In genomic region chr16:93109683-93110407, GRCm38 (mm10) we compare ENCODE assay signal across 13 mouse cellular contexts.
DNase-seq lines count a peak whose midpoint lies in the region; TF ChIP-seq lines count a peak whose summit lies in the region.
"Had no signal": no experiment of that assay in that cellular context is flagged by ENCODE, and none has a peak within 500 bp of the region (broad histone marks: within the 10 kb centered on the region; RNA-seq: fewer than 3 reads in every experiment).

No protein-coding gene starts in this region.

- no peaks in the 10 kb centered on the region for H3K9me3 ChIP-seq in heart, embryonic 10.5 days

- TF ChIP-seq CTCF in C2C12 (IDR thresholded peaks at IDR 0.05; ENCODE audit: control insufficient read depth, insufficient read depth, insufficient read length), result no peak

- no peak overlapping the region for H3K27ac ChIP-seq in heart, embryonic 10.5 days
- H3K27ac ChIP-seq: hindbrain, embryonic 12.5 days had no signal

- no peaks in the 10 kb centered on the region for H3K79me3 ChIP-seq in C2C12 (ENCODE audit: low read depth)

- WGBS in heart, embryonic 10.5 days, result 50% methylated on average over 12 of the region's 12 CpGs

- no peaks in the 10 kb centered on the region for H3K79me2 ChIP-seq in C2C12 (ENCODE audit: control insufficient read depth, insufficient read depth)

- peaks cover 7% of the 10 kb centered on the region for H3K27me3 ChIP-seq in heart, embryonic 10.5 days (ENCODE audit: insufficient read depth, poor library complexity, severe bottlenecking)
- H3K27me3 ChIP-seq in C2C12 (ENCODE audit: control insufficient read depth, insufficient read depth, insufficient read length), result no peaks in the 10 kb centered on the region
- H3K27me3 ChIP-seq: hindbrain, embryonic 12.5 days had no signal

- H3ac ChIP-seq in C2C12 (ENCODE audit: control insufficient read depth, insufficient read length, low read depth), result no peak overlapping the region

- peaks cover 4% of the 10 kb centered on the region; the same call in 1 of the 2 replicates for H3K4me1 ChIP-seq in heart, embryonic 10.5 days
- H3K4me1 ChIP-seq: hindbrain, embryonic 12.5 days had no signal

- no peaks in the 10 kb centered on the region for H3K36me3 ChIP-seq in heart, embryonic 10.5 days
- no peaks in the 10 kb centered on the region for H3K36me3 ChIP-seq in C2C12 (ENCODE audit: control insufficient read depth, insufficient read depth)
- H3K36me3 ChIP-seq: hindbrain, embryonic 12.5 days had no signal

- peak; percentile 21 for DNase-seq in heart, adult 8-10 months (ENCODE audit: low spot score)
- no peak for DNase-seq in heart, embryonic 10.5 days (ENCODE audit: low spot score)
- peak; percentile 77 for DNase-seq in NIH3T3 (ENCODE audit: low read depth)
- DNase-seq in heart, postnatal 10 days, result peak; percentile 20 to 30
- DNase-seq in cerebellum, adult 9-11 months, result no peak
- no peak for DNase-seq in layer of hippocampus, postnatal 36 days
- DNase-seq in kidney, adult 11 months, result no peak
- DNase-seq: cerebellum, postnatal 25 days; kidney, adult 9 months; retina, postnatal 1 day had no signal

- intact Hi-C loops in heart, postnatal 10 days (cut with DNase I), result no loop called here

- no peak overlapping the region for H3K4me3 ChIP-seq in heart, embryonic 10.5 days
- no peak overlapping the region for H3K4me3 ChIP-seq in C2C12 (ENCODE audit: insufficient read depth, poor library complexity, severe bottlenecking)
- H3K4me3 ChIP-seq: hindbrain, embryonic 12.5 days; megakaryocyte, embryonic 14.5 days had no signal

TF ChIP-seq in C2C12, 6 proteins besides CTCF, POLR2A, EP300 and RAD21:
- TF ChIP-seq MYOG (IDR thresholded peaks at IDR 0.05; ENCODE audit: control insufficient read depth, extremely low read depth, insufficient read length) (no peak), MYOD1 (IDR thresholded peaks at IDR 0.05; ENCODE audit: control insufficient read depth, insufficient read length, low read depth) (no peak), MAX (IDR thresholded peaks at IDR 0.05) (no peak), FOSL1 (IDR thresholded peaks at IDR 0.05; ENCODE audit: insufficient read depth, low read length, poor library complexity, severe bottlenecking) (peak; percentile 32), CEBPB (IDR thresholded peaks at IDR 0.05; ENCODE audit: low read depth) (no peak), USF1 (IDR thresholded peaks at IDR 0.05; ENCODE audit: low read depth) (no peak)

Comparison
In these comparisons a context has a peak if more than half of its experiments do, and no peak if none do; other contexts are left out.
1. DNase-seq: peak in heart, adult 8-10 months (single experiment), NIH3T3 (single experiment) and heart, postnatal 10 days (2 of 2); none in heart, embryonic 10.5 days (single experiment), cerebellum, adult 9-11 months (single experiment), layer of hippocampus, postnatal 36 days (0 of 2) and kidney, adult 11 months (single experiment).